In genomic region chr5:69877100-69877499, GRCm38 (mm10) we compare ENCODE assay signal across 17 mouse cellular contexts.
DNase-seq lines count a peak whose midpoint lies in the region.
"Had no signal": no experiment of that assay in that cellular context is flagged by ENCODE, and none has a peak within 500 bp of the region (broad histone marks: within the 10 kb centered on the region; RNA-seq: fewer than 3 reads in every experiment).

No protein-coding gene starts in this region.

- intact Hi-C loops in left cerebral cortex, postnatal 4 days (cut with DNase I): no loop called here

- DNase-seq in heart, adult 11 months: peak; percentile 76
- DNase-seq in heart, adult 8-10 months (ENCODE audit: low spot score): no peak
- DNase-seq in left cerebral cortex, postnatal 4 days: peak; percentile 1
- no peak for DNase-seq in left cerebral cortex, adult 11 months (ENCODE audit: low spot score)
- DNase-seq in retina, adult 2 months (ENCODE audit: low read depth, low spot score): peak; percentile 6
- DNase-seq in retina, embryonic 14.5 days (ENCODE audit: low spot score): no peak
- peak; percentile 22 for DNase-seq in retina, postnatal 1 day
- DNase-seq in right cerebral cortex, adult 2 months (ENCODE audit: low spot score in 2 of 2): no peak
- DNase-seq: adrenal gland, adult 2 months; adrenal gland, postnatal 25 days; cerebellum, adult 11 months; cerebellum, adult 8-10 months; cerebellum, postnatal 25 days; gastrocnemius, adult 2 months; gastrocnemius, postnatal 36 days; heart, adult 18-20 months; heart, postnatal 14 days had no signal

Comparison
In these comparisons a context has a peak if more than half of its experiments do, and no peak if none do; other contexts are left out.
1. DNase-seq: peak in heart, adult 11 months (single experiment), left cerebral cortex, postnatal 4 days (single experiment), retina, adult 2 months (single experiment) and retina, postnatal 1 day (single experiment); none in heart, adult 8-10 months (single experiment), left cerebral cortex, adult 11 months (single experiment), retina, embryonic 14.5 days (single experiment) and right cerebral cortex, adult 2 months (0 of 2).